Mouse (Mus musculus) spleen, adult 12 weeks (tissue): ENCODE measurements around the gene Elovl1.

Experiments
- DNase-seq: peaks from one replicate; pipeline ENCODE4 v3.0.0; 2022; ENCODE audit warnings: low spot score

Elovl1 gene

GRCm38 (mm10) chr4:118427768-118428451 lies at the start of gene Elovl1:
TSS of gene Elovl1 (plus strand) at chr4:118428093.
- peak; percentile 82 for DNase-seq

- DNase-seq, result no peak
Observed at GRCm38 (mm10) chr4:118383271-118383670, 44.6 kb upstream of the Elovl1 start.

- DNase-seq, result no peak
Observed at GRCm38 (mm10) chr4:118387316-118387715, 40.6 kb upstream of the Elovl1 start.

- DNase-seq, result no peak
Observed at GRCm38 (mm10) chr4:118390146-118390545, 37.7 kb upstream of the Elovl1 start.

GRCm38 (mm10) chr4:118394505-118394904 lies 33.4 kb upstream of the Elovl1 start:
- no peak for DNase-seq

- no peak for DNase-seq
Observed at GRCm38 (mm10) chr4:118395289-118395688, 32.6 kb upstream of the Elovl1 start.

- no peak for DNase-seq
Observed at GRCm38 (mm10) chr4:118396433-118396832, 31.5 kb upstream of the Elovl1 start.

GRCm38 (mm10) chr4:118398400-118398799 lies 29.5 kb upstream of the Elovl1 start:
- no peak for DNase-seq

GRCm38 (mm10) chr4:118401421-118401820 lies 26.5 kb upstream of the Elovl1 start:
- DNase-seq, result no peak

GRCm38 (mm10) chr4:118401918-118402317 lies 26.0 kb upstream of the Elovl1 start:
- DNase-seq, result no peak

- DNase-seq, result no peak
Observed at GRCm38 (mm10) chr4:118402701-118403100, 25.2 kb upstream of the Elovl1 start.

GRCm38 (mm10) chr4:118409142-118409900 lies 18.6 kb upstream of the Elovl1 start, which contains the start of the genes Szt2 and Med8:
TSS of gene Szt2 (minus strand) at chr4:118409273.
TSS of gene Med8 (plus strand) at chr4:118409337.
- DNase-seq, result peak; percentile 86

- DNase-seq, result no peak
Observed at GRCm38 (mm10) chr4:118410871-118411270, 17.0 kb upstream of the Elovl1 start.

- DNase-seq, result no peak
Observed at GRCm38 (mm10) chr4:118413553-118413952, 14.3 kb upstream of the Elovl1 start.

- no peak for DNase-seq
Observed at GRCm38 (mm10) chr4:118415779-118416178, 12.1 kb upstream of the Elovl1 start.

GRCm38 (mm10) chr4:118416329-118416728 lies 11.6 kb upstream of the Elovl1 start:
- DNase-seq, result no peak

GRCm38 (mm10) chr4:118417112-118417797 lies 10.6 kb upstream of the Elovl1 start:
- no peak for DNase-seq

GRCm38 (mm10) chr4:118421384-118421783 lies 6.5 kb upstream of the Elovl1 start:
- DNase-seq, result no peak

- DNase-seq, result peak; percentile 23
Observed at GRCm38 (mm10) chr4:118424541-118425160, 3.2 kb upstream of the Elovl1 start.

- DNase-seq, result no peak
Observed at GRCm38 (mm10) chr4:118425374-118425773, 2.5 kb upstream of the Elovl1 start.

GRCm38 (mm10) chr4:118427415-118427767 lies 502 bp upstream of the Elovl1 start:
- DNase-seq, result no peak

- peak; percentile 13 for DNase-seq
Observed at GRCm38 (mm10) chr4:118428531-118429214, 780 bp downstream of the Elovl1 start.
